Mouse (Mus musculus) cerebellum, adult 2 months (tissue): ENCODE measurements around the gene Slc25a43. TPM values are rescaled to one million over a fixed set of nuclear protein-coding genes. Genes with fewer than 3 reads are reported as not detected.
"Not testable (repeated sequence)": the region's sequence is repeated elsewhere in the genome, so short reads cannot be mapped to it uniquely, and the experiment has no call there.

Experiments
- DNase-seq, 2 experiments: peaks; one replicate each; pipeline ENCODE4 v3.0.0; 2021
- H3K27ac ChIP-seq: fragments of 200-500 bp; 2 replicates; pipeline ENCODE4 v1.5.1; 2012; ENCODE audit warnings: low read length, control low read depth, inconsistent platforms; ENCODE audit not compliant: insufficient read depth
- H3K27me3 ChIP-seq: fragments of 200-500 bp; 2 replicates; pipeline ENCODE4 v1.6.1; 2012; ENCODE audit warnings: inconsistent platforms, mild to moderate bottlenecking, low read length, moderate library complexity; ENCODE audit not compliant: control insufficient read depth, insufficient read depth
- H3K4me1 ChIP-seq: fragments of 200-500 bp; 2 replicates; pipeline ENCODE4 v1.6.1; 2011; ENCODE audit warnings: low read length; ENCODE audit not compliant: control insufficient read depth, insufficient read depth
- H3K4me3 ChIP-seq: fragments of 200-500 bp; replicated peaks from 2 replicates; pipeline ENCODE3; 2011; ENCODE audit warnings: mild to moderate bottlenecking, low read depth, low read length, control low read depth; ENCODE audit not compliant: insufficient read depth
- CTCF ChIP-seq: fragments of 200-500 bp; IDR thresholded peaks from 2 replicates; pipeline ENCODE4 v1.5.1; 2011; ENCODE audit warnings: low read depth, mild to moderate bottlenecking, control low read depth, low read length, moderate library complexity, borderline replicate concordance; ENCODE audit not compliant: insufficient read depth
- POLR2A ChIP-seq: fragments of 200-500 bp; IDR thresholded peaks from 2 replicates; pipeline ENCODE4 v1.6.1; 2011; ENCODE audit warnings: low read length, control low read depth, borderline replicate concordance; ENCODE audit not compliant: insufficient read depth
- WGBS: fragments of 180-500 bp; shearing (Covaris S2); methylation state at CpG from one replicate; pipeline ENCODE4 v1.1.7; 2018; 5-methylcytosine and 5-hydroxymethylcytosine counted together
- polyA plus RNA-seq: library from polyadenylated mRNA; depleted of rRNA; stranded (reverse); fragments of >200 nt; gene quantifications from 2 replicates; pipeline ENCODE4 v1.2.3, GENCODE M21; 2012

Gene Slc25a43
- polyA plus RNA-seq, 1 experiment = 0.54 TPM

GRCm38 (mm10) chrX:36796163-36796581 lies 52.7 kb downstream of the Slc25a43 start:
- 13% methylated on average over 26 of the region's 41 CpGs for WGBS
- no peaks in the 10 kb centered on the region for H3K27me3 ChIP-seq
- peak overlapping the region; percentile 95 for H3K27ac ChIP-seq
- TF ChIP-seq CTCF (peak; percentile 67), POLR2A (no peak)
- peak; percentile 83 to 85 for DNase-seq
- H3K4me1 ChIP-seq = peaks cover 3% of the 10 kb centered on the region; the same call in 1 of the 2 replicates
- H3K4me3 ChIP-seq = peak overlapping the region; percentile 98

- H3K27me3 ChIP-seq = not testable (repeated sequence)
- WGBS = 28% methylated on average over 8 of the region's 8 CpGs
Observed at GRCm38 (mm10) chrX:36796734-36797133, 53.3 kb downstream of the Slc25a43 start.

DNA sequence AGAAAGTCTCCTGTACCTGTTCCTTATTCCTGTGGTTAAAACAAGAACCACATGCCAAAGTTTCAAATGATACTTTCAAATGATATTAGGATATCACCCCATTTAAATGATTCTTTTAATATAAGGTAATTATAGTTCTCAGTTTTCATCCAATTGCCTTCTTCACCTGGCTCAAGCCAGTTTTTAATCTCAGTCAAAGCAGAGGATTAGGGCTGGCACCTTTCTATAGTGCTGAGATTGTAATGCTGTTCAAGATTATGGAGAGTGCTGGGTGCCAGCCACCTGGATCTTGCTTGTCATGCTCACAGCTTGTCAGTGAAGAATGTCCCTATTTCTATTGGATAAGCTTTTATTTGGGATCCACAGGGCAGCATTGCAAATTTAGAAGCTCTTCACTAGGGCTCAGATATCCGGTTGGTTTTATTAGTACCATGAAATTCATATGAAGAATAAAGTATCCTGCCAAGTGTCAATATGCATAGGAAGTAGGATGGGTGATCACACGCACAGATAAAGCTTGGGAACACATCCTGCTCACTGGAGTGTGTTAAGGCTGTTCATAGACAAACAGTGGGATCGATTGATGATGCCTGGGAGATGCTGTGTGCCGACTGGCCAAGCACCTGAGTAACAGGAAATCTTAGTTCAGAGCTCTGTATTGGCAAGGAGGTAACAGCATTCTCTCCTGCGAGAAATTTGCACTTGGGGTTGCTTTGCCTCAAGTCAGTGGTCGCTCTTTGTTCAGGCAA lies 55.8 kb downstream of the Slc25a43 start:
- no peak for TF ChIP-seq CTCF
- no peak for TF ChIP-seq POLR2A
- peaks cover 3% of the 10 kb centered on the region; the same call in 1 of the 2 replicates for H3K4me1 ChIP-seq
- H3K27ac ChIP-seq = no peak overlapping the region
- H3K4me3 ChIP-seq = no peak overlapping the region
- DNase-seq = no peak
- WGBS = 29% methylated on average over 6 of the region's 6 CpGs
- H3K27me3 ChIP-seq = no peaks in the 10 kb centered on the region

More at GRCm38 (mm10) chrX:36796734-36797133, 53.3 kb downstream of the Slc25a43 start:
- H3K27ac ChIP-seq = peak overlapping the region; percentile 2; the same call in 1 of the 2 replicates
- H3K4me1 ChIP-seq = not testable (repeated sequence)
- peak in 1 of 2 experiments; percentile 33 for DNase-seq
- H3K4me3 ChIP-seq = peak overlapping the region; percentile 98

DNA sequence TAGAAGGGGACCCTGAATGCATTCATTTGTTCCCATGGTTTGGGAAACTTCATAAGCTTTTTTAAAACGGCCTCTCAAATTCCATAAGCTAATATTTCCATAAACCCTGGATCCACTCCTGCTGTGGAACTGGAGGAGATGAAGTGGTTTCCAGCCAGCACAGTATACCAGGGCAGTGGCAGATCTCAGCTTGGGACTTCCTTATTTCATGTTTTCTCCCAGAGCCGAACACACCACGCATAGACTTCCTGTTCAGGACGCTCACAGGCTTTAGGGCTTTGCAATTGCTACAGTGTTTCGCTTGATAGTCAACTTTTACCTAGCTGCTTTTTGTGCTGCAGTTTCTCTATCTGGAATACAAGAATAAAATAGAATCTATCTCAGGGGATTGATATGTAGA lies 59.7 kb downstream of the Slc25a43 start:
- Histone ChIP-seq H3K4me1 (no peaks in the 10 kb centered on the region), H3K4me3 (no peak overlapping the region), H3K27ac (no peak overlapping the region), H3K27me3 (no peaks in the 10 kb centered on the region)
- 81% methylated on average over 5 of the region's 5 CpGs for WGBS
- no peak for DNase-seq
- TF ChIP-seq POLR2A (no peak), CTCF (no peak)

- TF ChIP-seq POLR2A = no peak
- no peak for TF ChIP-seq CTCF
Observed at GRCm38 (mm10) chrX:36804196-36804595, 60.7 kb downstream of the Slc25a43 start.

GRCm38 (mm10) chrX:36805466-36806235 lies 62.2 kb downstream of the Slc25a43 start:
- 70% methylated on average over 5 of the region's 5 CpGs for WGBS

More at GRCm38 (mm10) chrX:36804196-36804595, 60.7 kb downstream of the Slc25a43 start:
- Histone ChIP-seq H3K4me1 (no peaks in the 10 kb centered on the region), H3K27me3 (no peaks in the 10 kb centered on the region), H3K27ac (no peak overlapping the region), H3K4me3 (no peak overlapping the region)
- no peak for DNase-seq
- 50% methylated on average over 5 of the region's 5 CpGs for WGBS

GRCm38 (mm10) chrX:36807360-36808317 lies 64.2 kb downstream of the Slc25a43 start:
- WGBS = 9% methylated on average over 44 of the region's 45 CpGs
- Histone ChIP-seq H3K4me1 (no peaks in the 10 kb centered on the region), H3K27me3 (no peaks in the 10 kb centered on the region), H3K27ac (peak overlapping the region; percentile 5; the same call in 1 of the 2 replicates), H3K4me3 (peak overlapping the region; percentile 47)
- TF ChIP-seq POLR2A = peak; percentile 39; the same call in 1 of the 2 replicates
- peak; percentile 45; the same call in 1 of the 2 replicates for TF ChIP-seq CTCF
- peak; percentile 90 to 92 for DNase-seq

More at GRCm38 (mm10) chrX:36805466-36806235, 62.2 kb downstream of the Slc25a43 start:
- Histone ChIP-seq H3K4me1 (no peaks in the 10 kb centered on the region), H3K4me3 (no peak overlapping the region), H3K27me3 (no peaks in the 10 kb centered on the region), H3K27ac (no peak overlapping the region)
- DNase-seq = no peak
- no peak for TF ChIP-seq CTCF
- TF ChIP-seq POLR2A = no peak

DNA sequence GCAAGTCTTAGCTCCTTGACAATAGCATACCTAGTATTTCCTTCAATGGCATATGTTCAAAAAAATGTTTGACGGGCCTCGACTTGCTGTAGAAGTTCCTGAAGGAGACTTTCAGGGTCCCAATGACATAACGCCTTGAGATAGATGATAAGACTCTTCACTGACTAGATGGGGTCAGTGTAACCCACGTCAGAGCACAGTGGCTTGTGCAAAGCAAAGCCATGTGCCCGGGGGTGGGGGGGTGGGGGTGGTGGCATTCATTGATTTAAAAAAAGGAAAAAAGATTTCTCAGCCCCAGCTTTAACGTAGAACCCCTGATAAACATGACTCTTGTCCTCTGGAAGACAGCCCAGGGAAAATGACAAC lies 64.8 kb downstream of the Slc25a43 start:
- no peak overlapping the region for H3K27ac ChIP-seq
- no peaks in the 10 kb centered on the region for H3K27me3 ChIP-seq
- TF ChIP-seq POLR2A = no peak
- peak overlapping the region; percentile 45 for H3K4me3 ChIP-seq
- H3K4me1 ChIP-seq = no peaks in the 10 kb centered on the region
- WGBS = 45% methylated on average over 6 of the region's 6 CpGs
- DNase-seq = no peak
